Mouse (Mus musculus) C2C12 (cell line): Measurements from ENCODE around the gene Filip1l. TPM values are rescaled to one million over a fixed set of nuclear protein-coding genes. Genes with fewer than 3 reads are reported as not detected.

Source experiments
- H3K27me3 ChIP-seq: one replicate; pipeline ENCODE4 v1.6.1; 2011; ENCODE audit not compliant: control insufficient read depth, insufficient read depth, insufficient read length
- H3K36me3 ChIP-seq: one replicate; pipeline ENCODE4 v1.6.1; 2011; ENCODE audit not compliant: control insufficient read depth, insufficient read depth
- H3K4me3 ChIP-seq: one replicate; pipeline ENCODE4 v1.5.1; 2011; ENCODE audit warnings: mild to moderate bottlenecking, control low read depth; ENCODE audit not compliant: poor library complexity, insufficient read depth, severe bottlenecking
- H3K79me2 ChIP-seq: one replicate; pipeline ENCODE4 v1.6.1; 2011; ENCODE audit not compliant: control insufficient read depth, insufficient read depth
- H3K79me3 ChIP-seq: one replicate; pipeline ENCODE4 v1.6.1; 2011; ENCODE audit warnings: low read depth, control low read depth
- H3ac ChIP-seq: one replicate; pipeline ENCODE3; 2011; ENCODE audit warnings: low read depth; ENCODE audit not compliant: control insufficient read depth, insufficient read length
- CEBPB ChIP-seq: IDR thresholded peaks from one replicate; pipeline ENCODE4 v1.6.1; 2011; ENCODE audit warnings: low read depth, mild to moderate bottlenecking, control low read depth, moderate library complexity
- CTCF ChIP-seq: IDR thresholded peaks from one replicate; pipeline ENCODE4 v1.5.1; 2011; ENCODE audit not compliant: control insufficient read depth, insufficient read depth, insufficient read length
- FOSL1 ChIP-seq: IDR thresholded peaks from one replicate; pipeline ENCODE4 v1.8.0; 2011; ENCODE audit warnings: mild to moderate bottlenecking, low read length; ENCODE audit not compliant: poor library complexity, insufficient read depth, severe bottlenecking
- MAX ChIP-seq: IDR thresholded peaks from one replicate; pipeline ENCODE4 v1.6.1; 2011; ENCODE audit warnings: mild to moderate bottlenecking, control low read depth
- MYOD1 ChIP-seq: IDR thresholded peaks from one replicate; pipeline ENCODE4 v1.6.1; 2011; ENCODE audit warnings: low read depth; ENCODE audit not compliant: control insufficient read depth, insufficient read length
- MYOG ChIP-seq: IDR thresholded peaks from one replicate; pipeline ENCODE4 v1.6.1; 2011; ENCODE audit not compliant: control insufficient read depth, insufficient read length; ENCODE audit errors: extremely low read depth
- USF1 ChIP-seq: IDR thresholded peaks from one replicate; pipeline ENCODE4 v1.6.1; 2011; ENCODE audit warnings: low read depth, mild to moderate bottlenecking, control low read depth, moderate library complexity
- long read RNA-seq, 2 experiments: library from polyadenylated mRNA; unstranded; transcript quantifications; one replicate each; pipeline ENCODE4 v2.0.0; 2019 to 2020
- polyA plus RNA-seq: library from polyadenylated mRNA; unstranded; fragments of >200 nt; fragmentation: generic; extraction: Trizol; gene quantifications from one replicate; pipeline ENCODE4 v1.2.1, GENCODE M21; 2012; ENCODE audit warnings: missing spikeins

The Filip1l gene
- 18.8 TPM for polyA plus RNA-seq
- long read RNA-seq, experiment 1, partial matches to known transcripts: 0 of 7 reads
- long read RNA-seq, experiment 1, other reads (novel, unspliced or antisense): 5 of 7 reads
- long read RNA-seq, experiment 2, partial matches to known transcripts: 2 of 2 reads
- long read RNA-seq, experiment 2, other reads (novel, unspliced or antisense): 0 of 2 reads

GRCm38 (mm10) chr16:57352751-57353150, at the start of gene Filip1l:
Gene Filip1l (plus strand): TSS chr16:57353093.
- Histone ChIP-seq H3K4me3 (no peak within 1 kb of the TSS), H3K79me3 (no peaks in the 10 kb centered on the region), H3K79me2 (no peaks in the 10 kb centered on the region), H3K36me3 (no peaks in the 10 kb centered on the region), H3ac (no peak within 1 kb of the TSS), H3K27me3 (no peaks in the 10 kb centered on the region)
- no peak for TF ChIP-seq MYOG
- no peak for TF ChIP-seq CTCF
- no peak for TF ChIP-seq MAX
- no peak for TF ChIP-seq USF1
- TF ChIP-seq FOSL1: no peak

- TF ChIP-seq MYOG (no peak), MYOD1 (no peak), CTCF (no peak), MAX (no peak), FOSL1 (no peak), CEBPB (no peak), USF1 (no peak)
- no peak overlapping the region for H3K4me3 ChIP-seq
- H3K36me3 ChIP-seq: no peaks in the 10 kb centered on the region
- H3K79me3 ChIP-seq: no peaks in the 10 kb centered on the region
- no peaks in the 10 kb centered on the region for H3K27me3 ChIP-seq
- H3ac ChIP-seq: no peak overlapping the region
- no peaks in the 10 kb centered on the region for H3K79me2 ChIP-seq
Observed at GRCm38 (mm10) chr16:57303716-57304115, 49.2 kb upstream of the Filip1l start.

- no peaks in the 10 kb centered on the region for H3K79me2 ChIP-seq
- no peak overlapping the region for H3ac ChIP-seq
- H3K27me3 ChIP-seq: no peaks in the 10 kb centered on the region
- no peaks in the 10 kb centered on the region for H3K79me3 ChIP-seq
- no peaks in the 10 kb centered on the region for H3K36me3 ChIP-seq
- TF ChIP-seq MYOD1: no peak
- TF ChIP-seq CTCF: no peak
- no peak for TF ChIP-seq MYOG
- no peak for TF ChIP-seq CEBPB
- TF ChIP-seq FOSL1: no peak
- no peak for TF ChIP-seq MAX
- TF ChIP-seq USF1: no peak
- H3K4me3 ChIP-seq: no peak overlapping the region
Observed at GRCm38 (mm10) chr16:57305463-57305862, 47.4 kb upstream of the Filip1l start.

- Histone ChIP-seq H3K79me3 (no peaks in the 10 kb centered on the region), H3K79me2 (no peaks in the 10 kb centered on the region), H3ac (no peak overlapping the region), H3K27me3 (no peaks in the 10 kb centered on the region), H3K4me3 (no peak overlapping the region), H3K36me3 (no peaks in the 10 kb centered on the region)
- TF ChIP-seq CEBPB: no peak
- no peak for TF ChIP-seq MAX
- no peak for TF ChIP-seq CTCF
- TF ChIP-seq MYOG: no peak
- TF ChIP-seq USF1: no peak
- TF ChIP-seq FOSL1: no peak
- no peak for TF ChIP-seq MYOD1
Observed at GRCm38 (mm10) chr16:57312130-57312529, 40.8 kb upstream of the Filip1l start.

- H3K79me3 ChIP-seq: no peaks in the 10 kb centered on the region
- H3K36me3 ChIP-seq: no peaks in the 10 kb centered on the region
- H3K4me3 ChIP-seq: no peak overlapping the region
- no peaks in the 10 kb centered on the region for H3K79me2 ChIP-seq
- no peak for TF ChIP-seq MYOD1
- no peak for TF ChIP-seq MYOG
- TF ChIP-seq MAX: no peak
- no peak for TF ChIP-seq FOSL1
- TF ChIP-seq USF1: no peak
- no peak for TF ChIP-seq CEBPB
- no peak for TF ChIP-seq CTCF
- H3K27me3 ChIP-seq: no peaks in the 10 kb centered on the region
- H3ac ChIP-seq: no peak overlapping the region
Observed at GRCm38 (mm10) chr16:57313487-57313886, 39.4 kb upstream of the Filip1l start.
